Mouse (Mus musculus): ENCODE measurements around the gene Nicn1.

DNA sequence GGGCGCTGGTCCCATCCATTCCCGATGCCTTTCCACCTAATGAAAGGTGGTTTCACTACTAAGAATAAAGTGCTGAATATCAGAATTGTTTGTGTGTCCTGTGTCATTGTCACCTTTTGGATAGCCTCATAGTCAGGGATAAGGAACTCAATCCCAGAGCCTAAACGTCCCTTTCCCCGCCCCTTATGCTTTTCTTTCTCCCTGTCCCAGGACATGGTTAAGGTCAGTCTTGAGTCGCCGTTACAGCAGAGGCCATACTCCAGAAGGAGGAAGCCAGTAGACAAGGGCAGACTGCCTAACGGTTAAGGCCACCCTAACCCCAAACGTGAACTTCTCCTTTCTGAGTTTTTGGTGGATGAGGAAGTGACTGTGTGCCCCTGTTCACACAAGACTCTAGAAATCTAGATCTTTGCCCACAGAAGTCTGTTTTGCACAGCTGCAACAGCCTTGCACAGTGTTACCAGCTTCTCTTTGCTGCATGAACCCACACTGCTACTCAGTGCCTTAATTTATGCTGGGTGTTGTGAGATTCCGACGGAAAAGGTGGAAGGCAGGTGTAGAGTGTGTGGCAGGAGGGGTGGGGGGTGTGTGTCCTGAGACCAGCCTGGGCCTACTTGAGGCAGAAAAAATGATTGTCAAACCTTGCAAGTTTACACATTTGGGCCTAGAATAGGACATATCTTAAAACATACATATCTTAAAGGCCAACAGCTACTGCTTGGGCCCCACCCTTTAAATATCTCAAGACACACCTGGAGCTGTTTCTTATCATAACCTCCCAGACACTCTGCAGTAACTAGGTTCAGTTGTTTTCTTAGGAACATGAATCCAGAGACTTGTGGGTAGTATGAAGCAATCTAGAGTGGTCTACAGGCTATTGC, 50.3 kb downstream of the Nicn1 start:
- TF ChIP-seq USF1 (IDR thresholded peaks at IDR 0.05; ENCODE audit: low read depth) (no peak), POLR2A (IDR thresholded peaks at IDR 0.05; ENCODE audit: insufficient read length, low read depth) (no peak), TCF12 (IDR thresholded peaks at IDR 0.05; ENCODE audit: insufficient read depth, poor library complexity, severe bottlenecking) (no peak), MAX (IDR thresholded peaks at IDR 0.05; ENCODE audit: low read depth) (no peak)
